Mouse (Mus musculus) kidney, adult 9 months (tissue): Measurements from ENCODE around the gene Slc18a3.

Experiments
- DNase-seq: peaks from one replicate; pipeline ENCODE4 v3.0.0; 2022

Slc18a3 gene

DNA sequence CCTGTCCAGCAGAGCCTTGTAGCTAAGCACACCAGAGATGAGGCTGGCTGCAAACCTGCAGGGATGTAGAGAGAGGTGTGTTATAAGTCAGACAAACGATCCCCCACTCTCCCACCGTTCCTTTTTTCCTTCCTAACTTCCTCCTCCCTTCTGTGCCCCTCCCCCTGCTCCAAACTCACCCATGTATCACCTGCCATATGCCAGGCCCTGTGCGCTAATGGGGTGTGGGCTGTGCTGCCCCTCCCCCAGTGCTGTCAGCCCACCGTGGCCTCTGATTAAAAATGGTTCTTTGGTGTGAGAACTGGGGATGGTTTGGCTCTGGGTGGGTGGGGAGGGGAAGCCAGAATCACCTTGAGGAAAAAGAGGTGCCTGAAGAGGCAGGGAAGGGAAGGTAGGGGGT, 12.1 kb downstream of the Slc18a3 start:
- DNase-seq = no peak

DNA sequence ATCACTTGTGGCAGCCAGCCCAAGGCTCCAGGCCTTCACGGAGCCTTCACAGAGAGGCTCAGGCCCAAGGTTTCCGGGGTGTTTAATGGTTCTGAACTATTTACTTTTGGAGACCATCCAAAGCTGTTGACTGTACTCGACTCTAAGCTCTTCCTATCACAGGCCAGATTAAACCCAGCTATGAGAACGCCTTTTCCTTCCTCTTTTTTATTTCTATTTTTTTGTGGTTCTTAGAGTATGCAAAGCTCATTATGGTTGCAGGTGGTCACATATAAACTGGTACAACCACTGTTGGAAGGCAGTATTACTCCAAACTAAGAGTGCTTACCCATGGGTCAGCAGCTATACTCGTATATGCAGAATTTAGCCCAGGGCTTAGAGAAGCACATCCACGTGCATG, 17.7 kb downstream of the Slc18a3 start:
- no peak for DNase-seq

DNA sequence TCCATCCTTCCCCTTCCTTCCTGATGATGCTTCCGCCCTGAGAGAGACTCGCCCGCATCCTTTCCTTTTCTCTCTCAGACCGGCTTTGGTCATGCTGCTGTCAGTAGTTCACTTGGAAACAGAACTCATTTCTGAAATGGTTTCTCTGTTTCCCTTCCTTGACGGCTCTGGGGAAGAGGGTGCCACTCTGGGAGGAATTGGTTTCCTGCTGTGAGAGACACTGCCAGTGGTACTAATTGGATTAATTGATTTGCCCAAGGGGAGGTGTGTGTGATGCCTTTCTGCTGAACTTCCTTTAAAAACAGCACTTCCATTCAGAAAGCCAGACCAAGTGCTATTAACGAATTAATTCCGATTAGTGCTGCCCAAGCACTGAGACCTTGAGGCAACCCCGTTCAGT, 21.2 kb downstream of the Slc18a3 start:
- no peak for DNase-seq

DNA sequence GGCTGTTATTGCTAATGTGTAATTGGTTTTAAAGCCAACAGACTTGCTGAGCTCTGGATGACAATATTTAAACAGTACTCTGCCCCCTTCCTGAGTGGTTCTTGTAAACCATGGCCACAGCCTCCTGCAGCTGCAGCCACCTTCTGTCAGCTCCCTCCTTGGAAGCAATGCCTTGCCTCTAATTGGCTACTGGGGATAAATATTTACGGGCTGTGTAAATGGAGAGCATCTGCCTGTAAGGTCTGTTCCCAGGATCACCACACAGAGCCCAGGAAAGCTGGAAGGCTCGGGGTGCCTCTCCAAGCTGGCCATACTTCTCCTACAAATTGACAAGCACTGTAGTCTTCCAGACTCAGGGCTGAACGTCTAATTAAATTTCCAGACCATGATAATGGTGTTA, 24.9 kb downstream of the Slc18a3 start:
- DNase-seq = no peak

DNA sequence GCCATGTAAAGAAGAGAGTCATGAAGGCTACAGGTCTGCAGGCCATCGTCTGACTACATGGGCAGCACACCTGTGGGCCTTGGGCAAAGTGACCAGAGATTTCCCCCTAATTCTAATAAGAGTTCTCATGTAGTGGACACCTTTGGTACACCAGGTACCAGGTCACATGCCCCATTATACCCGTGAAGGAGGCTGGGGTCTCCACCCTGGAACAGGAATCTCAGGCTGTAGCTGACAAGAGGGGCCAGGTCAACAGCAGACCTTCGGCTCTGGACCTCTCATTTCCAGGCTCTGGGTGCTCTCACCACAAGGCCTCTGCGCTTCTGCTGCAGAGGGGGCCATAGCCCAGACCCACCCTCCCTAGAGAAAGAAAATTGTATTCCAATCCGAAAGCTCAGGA, 25.3 kb downstream of the Slc18a3 start:
- no peak for DNase-seq

DNA sequence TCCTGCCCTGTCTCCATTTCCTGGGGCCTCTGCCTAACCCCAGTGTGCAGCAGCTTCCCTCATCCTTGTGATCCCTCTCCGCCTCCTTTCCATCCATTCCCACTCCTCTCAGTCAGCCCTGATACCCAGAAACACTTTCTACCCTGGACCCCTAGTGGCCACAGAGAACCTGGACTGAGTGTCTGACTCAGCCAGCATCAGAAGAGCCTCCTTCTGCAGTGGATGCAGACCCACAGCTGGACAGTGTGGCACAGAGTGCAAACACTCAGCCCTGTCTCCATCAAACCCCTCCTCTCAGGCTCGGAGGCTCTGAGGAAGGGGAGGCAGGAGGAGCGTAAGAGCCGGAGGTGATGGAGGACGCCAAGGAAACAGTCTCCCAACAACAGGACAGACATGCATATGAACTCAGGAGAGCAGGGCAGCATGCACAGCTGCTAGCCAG, 27.3 kb downstream of the Slc18a3 start:
- no peak for DNase-seq

DNA sequence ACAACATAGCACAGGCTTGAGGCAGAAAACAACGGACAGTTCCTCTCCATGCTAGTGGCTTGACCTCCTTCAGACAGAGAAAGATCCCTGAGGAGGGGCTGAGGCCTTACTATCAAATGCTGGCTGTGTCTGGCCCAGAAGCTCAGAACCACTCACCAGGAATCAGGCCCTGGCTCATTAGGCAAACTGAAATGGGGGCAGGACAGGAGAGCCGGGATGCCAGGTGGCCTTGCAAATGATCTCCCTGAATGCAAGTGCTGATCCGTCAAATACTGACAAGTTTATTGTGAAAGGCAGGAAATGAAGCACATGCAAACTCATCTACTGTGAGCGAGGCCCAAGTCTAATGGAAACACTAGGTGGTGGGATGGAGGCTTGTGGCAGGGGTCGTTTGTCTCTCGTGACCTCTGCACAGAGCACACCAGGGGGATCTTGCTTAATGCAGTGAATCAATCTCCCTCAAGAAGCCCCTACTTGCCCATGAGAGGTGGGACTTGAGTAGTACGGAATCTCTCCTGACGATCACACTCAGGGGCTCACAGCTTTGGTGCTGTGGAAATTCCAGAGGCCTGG, 35.5 kb downstream of the Slc18a3 start:
- no peak for DNase-seq

DNA sequence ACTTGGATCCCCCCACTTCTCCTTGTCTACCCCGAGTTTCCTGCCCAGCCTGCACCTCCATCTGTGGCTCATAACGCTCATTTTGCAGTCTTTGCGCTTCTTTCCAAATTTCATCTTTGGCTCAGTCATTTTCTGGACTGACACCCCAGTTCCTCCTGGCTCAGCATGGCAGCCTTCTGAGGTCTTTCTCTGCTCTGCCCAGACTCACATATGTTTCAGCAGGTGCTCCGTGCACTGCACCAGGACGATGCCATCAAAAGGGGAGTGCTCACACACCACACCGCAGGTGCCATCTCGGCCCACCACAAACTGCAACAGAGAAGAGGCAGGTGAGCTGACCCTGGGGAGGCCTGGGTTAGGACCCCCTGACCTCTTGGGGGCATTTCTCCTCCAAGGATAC, 40.7 kb downstream of the Slc18a3 start:
- DNase-seq = no peak

DNA sequence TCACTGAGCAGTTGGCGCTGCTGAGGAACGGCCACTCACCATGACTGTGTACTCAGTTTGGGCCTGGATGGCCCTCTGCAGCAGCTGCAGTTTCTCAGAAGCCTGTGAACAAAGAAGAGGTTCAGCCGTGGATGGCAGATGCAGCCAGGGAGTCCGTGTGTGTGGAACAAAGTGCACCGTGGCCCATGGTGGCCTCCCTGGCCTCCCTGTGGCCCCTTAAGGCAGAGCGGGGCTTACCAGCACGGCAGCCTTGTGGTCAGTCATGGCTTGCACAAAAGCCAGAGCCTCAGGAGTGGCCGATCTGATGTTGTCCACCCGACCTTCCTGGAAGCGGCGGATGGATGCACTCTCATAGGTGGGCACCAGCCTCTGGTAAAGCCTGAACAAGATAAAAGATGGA, 45.9 kb downstream of the Slc18a3 start:
- DNase-seq = no peak
